ENCODE assay signal across 19 mouse cellular contexts in the genomic region with DNA sequence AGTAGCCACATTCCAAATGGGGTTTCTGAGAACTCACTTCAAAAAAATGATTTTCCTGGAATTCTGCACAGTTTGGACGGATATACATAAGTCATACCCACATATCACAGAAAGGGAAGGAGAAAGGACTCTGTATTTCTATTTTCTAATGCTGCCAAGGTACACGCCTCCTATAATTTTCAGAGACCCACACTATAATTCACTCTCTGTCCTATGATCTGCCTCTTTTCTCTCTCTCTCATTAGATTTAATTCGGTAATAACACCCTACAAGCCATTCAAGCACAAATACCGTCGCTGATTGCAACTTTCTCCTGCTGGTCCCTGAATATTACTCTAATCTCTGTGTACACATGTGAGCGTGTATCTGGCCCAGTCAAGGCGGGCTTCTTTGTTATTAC.
DNase-seq lines count a peak whose midpoint lies in the region; ATAC-seq and TF ChIP-seq lines count a peak whose summit lies in the region.
"Had no signal": no experiment of that assay in that cellular context is flagged by ENCODE, and none has a peak within 500 bp of the region (broad histone marks: within the 10 kb centered on the region; RNA-seq: fewer than 3 reads in every experiment).

No protein-coding gene starts in this region.

- H3K27me3 ChIP-seq in embryonic facial prominence, embryonic 14.5 days (replicated peaks; ENCODE audit: control insufficient read depth, insufficient read depth, low read length) = no peaks in the 10 kb centered on the region
- H3K27me3 ChIP-seq in embryonic facial prominence, embryonic 10.5 days (replicated peaks; ENCODE audit: low read depth, poor library complexity, severe bottlenecking) = no peaks in the 10 kb centered on the region
- H3K27me3 ChIP-seq in forebrain, embryonic 14.5 days (replicated peaks; ENCODE audit: control insufficient read depth, insufficient read depth, low read length) = no peaks in the 10 kb centered on the region
- H3K27me3 ChIP-seq in forebrain, embryonic 10.5 days (ENCODE audit: poor library complexity, severe bottlenecking) = no peaks in the 10 kb centered on the region
- H3K27me3 ChIP-seq: embryonic facial prominence, embryonic 12.5 days; forebrain, embryonic 15.5 days had no signal

- no peak overlapping the region for H3K4me2 ChIP-seq in embryonic facial prominence, embryonic 14.5 days (ENCODE audit: low read depth, low read length)
- no peak overlapping the region for H3K4me2 ChIP-seq in forebrain, embryonic 14.5 days (ENCODE audit: low read length)
- H3K4me2 ChIP-seq: embryonic facial prominence, embryonic 12.5 days; forebrain, embryonic 15.5 days had no signal

- TF ChIP-seq POLR2A in brain, embryonic 14.5 days (IDR thresholded peaks at IDR 0.05; ENCODE audit: borderline replicate concordance, extremely low read depth, insufficient read depth, insufficient read length, poor library complexity, severe bottlenecking) = no peak

- no peak overlapping the region for H3K9ac ChIP-seq in embryonic facial prominence, embryonic 14.5 days (ENCODE audit: low read depth, low read length)
- H3K9ac ChIP-seq in forebrain, embryonic 14.5 days (ENCODE audit: low read length) = no peak overlapping the region
- H3K9ac ChIP-seq: embryonic facial prominence, embryonic 12.5 days; forebrain, embryonic 15.5 days had no signal

- no peaks in the 10 kb centered on the region for H3K36me3 ChIP-seq in embryonic facial prominence, embryonic 14.5 days (ENCODE audit: control insufficient read depth, insufficient read depth, low read length)
- no peaks in the 10 kb centered on the region for H3K36me3 ChIP-seq in embryonic facial prominence, embryonic 10.5 days (replicated peaks)
- H3K36me3 ChIP-seq in forebrain, embryonic 14.5 days (ENCODE audit: control insufficient read depth, insufficient read depth, low read length) = no peaks in the 10 kb centered on the region
- no peaks in the 10 kb centered on the region for H3K36me3 ChIP-seq in forebrain, embryonic 10.5 days (replicated peaks)
- H3K36me3 ChIP-seq: embryonic facial prominence, embryonic 12.5 days; forebrain, embryonic 15.5 days had no signal

- TF ChIP-seq CTCF in brain, embryonic 14.5 days (IDR thresholded peaks at IDR 0.05; ENCODE audit: borderline replicate concordance, extremely low read depth, insufficient read depth, insufficient read length) = no peak

- H3K4me1 ChIP-seq in embryonic facial prominence, embryonic 14.5 days (ENCODE audit: control insufficient read depth, insufficient read depth, low read length) = no peaks in the 10 kb centered on the region
- no peaks in the 10 kb centered on the region for H3K4me1 ChIP-seq in embryonic facial prominence, embryonic 10.5 days
- no peaks in the 10 kb centered on the region for H3K4me1 ChIP-seq in forebrain, embryonic 14.5 days (ENCODE audit: control insufficient read depth, insufficient read depth, low read length)
- no peaks in the 10 kb centered on the region for H3K4me1 ChIP-seq in forebrain, embryonic 10.5 days
- H3K4me1 ChIP-seq: embryonic facial prominence, embryonic 12.5 days; forebrain, embryonic 15.5 days had no signal

- 72% methylated on average over 7 of the region's 7 CpGs for WGBS in embryonic facial prominence, embryonic 14.5 days
- 75% methylated on average over 7 of the region's 7 CpGs for WGBS in embryonic facial prominence, embryonic 10.5 days
- WGBS in forebrain, embryonic 14.5 days = 79% methylated on average over 7 of the region's 7 CpGs
- WGBS in forebrain, embryonic 10.5 days = 78% methylated on average over 7 of the region's 7 CpGs

- no peak overlapping the region for H3K27ac ChIP-seq in embryonic facial prominence, embryonic 14.5 days (replicated peaks; ENCODE audit: low read depth, low read length)
- no peak overlapping the region for H3K27ac ChIP-seq in embryonic facial prominence, embryonic 10.5 days (replicated peaks)
- no peak overlapping the region for H3K27ac ChIP-seq in forebrain, embryonic 14.5 days (ENCODE audit: low read depth, low read length)
- H3K27ac ChIP-seq in forebrain, embryonic 10.5 days = no peak overlapping the region
- H3K27ac ChIP-seq: embryonic facial prominence, embryonic 12.5 days; forebrain, embryonic 15.5 days had no signal

- H3K9me3 ChIP-seq in embryonic facial prominence, embryonic 14.5 days (ENCODE audit: control insufficient read depth, low read length) = no peaks in the 10 kb centered on the region
- H3K9me3 ChIP-seq in embryonic facial prominence, embryonic 10.5 days = no peaks in the 10 kb centered on the region
- H3K9me3 ChIP-seq in forebrain, embryonic 14.5 days (replicated peaks; ENCODE audit: control insufficient read depth, low read length) = no peaks in the 10 kb centered on the region
- H3K9me3 ChIP-seq in forebrain, embryonic 10.5 days = no peaks in the 10 kb centered on the region
- H3K9me3 ChIP-seq: embryonic facial prominence, embryonic 12.5 days; forebrain, embryonic 15.5 days had no signal

- DNase-seq in embryonic facial prominence, embryonic 14.5 days (ENCODE audit: low spot score) = peak; percentile 17
- no peak for DNase-seq in embryonic facial prominence, embryonic 10.5 days (ENCODE audit: low spot score)
- peak; percentile 35 for DNase-seq in forebrain, embryonic 14.5 days (ENCODE audit: low spot score)
- no peak for DNase-seq in forebrain, embryonic 10.5 days (ENCODE audit: extremely low spot score, low spot score)
- peak; percentile 44 for DNase-seq in brain, embryonic 14.5 days (ENCODE audit: low read depth)
- no peak for DNase-seq in T-cell, adult 2 months (ENCODE audit: low spot score)
- DNase-seq: adrenal gland, adult 8-10 months; adrenal gland, postnatal 14 days; adrenal gland, postnatal 36 days; cerebellum, adult 11 months; cerebellum, adult 18-20 months; cerebellum, adult 8-10 months; cerebellum, adult 9-11 months; cerebellum, postnatal 14 days; cerebellum, postnatal 36 days; embryo, embryonic 11 days had no signal

- peak; percentile 57; the same call in 1 of the 2 replicates for ATAC-seq in embryonic facial prominence, embryonic 14.5 days (ENCODE audit: low read depth)
- no peak for ATAC-seq in forebrain, embryonic 14.5 days
- ATAC-seq: activated CD4-positive, CD25-positive, alpha-beta regulatory T cell, adult 4 months; forebrain, embryonic 15.5 days had no signal

- H3K4me3 ChIP-seq in embryonic facial prominence, embryonic 14.5 days (ENCODE audit: low read depth, low read length) = no peak overlapping the region
- H3K4me3 ChIP-seq in embryonic facial prominence, embryonic 10.5 days = no peak overlapping the region
- H3K4me3 ChIP-seq in forebrain, embryonic 14.5 days (ENCODE audit: low read depth, low read length) = no peak overlapping the region
- H3K4me3 ChIP-seq in forebrain, embryonic 10.5 days = no peak overlapping the region
- H3K4me3 ChIP-seq: embryonic facial prominence, embryonic 12.5 days; forebrain, embryonic 15.5 days had no signal

Comparison
In these comparisons a context has a peak if more than half of its experiments do, and no peak if none do; other contexts are left out.
1. DNase-seq: peak in embryonic facial prominence, embryonic 14.5 days (single experiment), forebrain, embryonic 14.5 days (single experiment) and brain, embryonic 14.5 days (single experiment); none in embryonic facial prominence, embryonic 10.5 days (single experiment), forebrain, embryonic 10.5 days (single experiment) and T-cell, adult 2 months (single experiment).